Mouse (Mus musculus) bone marrow, adult 2 months (tissue): Measurements from ENCODE around the gene Thap8. TPM values are rescaled to one million over a fixed set of nuclear protein-coding genes. Genes with fewer than 3 reads are reported as not detected.

Experiments
- H3K27ac ChIP-seq: fragments of 200-500 bp; 2 replicates; pipeline ENCODE4 v1.5.1; 2012; ENCODE audit warnings: low read depth, mild to moderate bottlenecking, control low read depth, inconsistent platforms, low read length; ENCODE audit not compliant: control insufficient read depth, poor library complexity, insufficient read depth
- H3K4me1 ChIP-seq: fragments of 200-500 bp; 2 replicates; pipeline ENCODE4 v1.6.1; 2011; ENCODE audit warnings: low read length; ENCODE audit not compliant: control insufficient read depth, insufficient read depth
- H3K4me3 ChIP-seq: fragments of 200-500 bp; replicated peaks from 2 replicates; pipeline ENCODE3; 2011; ENCODE audit warnings: mild to moderate bottlenecking, low read depth, low read length, control low read depth; ENCODE audit not compliant: control insufficient read depth
- CTCF ChIP-seq: fragments of 200-500 bp; IDR thresholded peaks from 2 replicates; pipeline ENCODE4 v1.5.1; 2011; ENCODE audit warnings: low read length, control low read depth; ENCODE audit not compliant: control insufficient read depth, insufficient read depth
- POLR2A ChIP-seq: fragments of 200-500 bp; IDR thresholded peaks from 2 replicates; pipeline ENCODE4 v1.6.1; 2011; ENCODE audit warnings: low read depth, mild to moderate bottlenecking, control low read depth, low read length, borderline replicate concordance; ENCODE audit not compliant: control insufficient read depth
- WGBS: fragments of 180-500 bp; shearing (Covaris S2); methylation state at CpG from one replicate; pipeline ENCODE4 v1.1.7; 2018; 5-methylcytosine and 5-hydroxymethylcytosine counted together
- polyA plus RNA-seq: library from polyadenylated mRNA; stranded (reverse); fragments of >200 nt; gene quantifications from 2 replicates; pipeline ENCODE4 v1.2.4, GENCODE M21; 2011; ENCODE audit warnings: low replicate concordance; ENCODE audit not compliant: missing spikeins, insufficient read depth, insufficient read length

The Thap8 gene
- polyA plus RNA-seq, 1 experiment, result not detected

DNA sequence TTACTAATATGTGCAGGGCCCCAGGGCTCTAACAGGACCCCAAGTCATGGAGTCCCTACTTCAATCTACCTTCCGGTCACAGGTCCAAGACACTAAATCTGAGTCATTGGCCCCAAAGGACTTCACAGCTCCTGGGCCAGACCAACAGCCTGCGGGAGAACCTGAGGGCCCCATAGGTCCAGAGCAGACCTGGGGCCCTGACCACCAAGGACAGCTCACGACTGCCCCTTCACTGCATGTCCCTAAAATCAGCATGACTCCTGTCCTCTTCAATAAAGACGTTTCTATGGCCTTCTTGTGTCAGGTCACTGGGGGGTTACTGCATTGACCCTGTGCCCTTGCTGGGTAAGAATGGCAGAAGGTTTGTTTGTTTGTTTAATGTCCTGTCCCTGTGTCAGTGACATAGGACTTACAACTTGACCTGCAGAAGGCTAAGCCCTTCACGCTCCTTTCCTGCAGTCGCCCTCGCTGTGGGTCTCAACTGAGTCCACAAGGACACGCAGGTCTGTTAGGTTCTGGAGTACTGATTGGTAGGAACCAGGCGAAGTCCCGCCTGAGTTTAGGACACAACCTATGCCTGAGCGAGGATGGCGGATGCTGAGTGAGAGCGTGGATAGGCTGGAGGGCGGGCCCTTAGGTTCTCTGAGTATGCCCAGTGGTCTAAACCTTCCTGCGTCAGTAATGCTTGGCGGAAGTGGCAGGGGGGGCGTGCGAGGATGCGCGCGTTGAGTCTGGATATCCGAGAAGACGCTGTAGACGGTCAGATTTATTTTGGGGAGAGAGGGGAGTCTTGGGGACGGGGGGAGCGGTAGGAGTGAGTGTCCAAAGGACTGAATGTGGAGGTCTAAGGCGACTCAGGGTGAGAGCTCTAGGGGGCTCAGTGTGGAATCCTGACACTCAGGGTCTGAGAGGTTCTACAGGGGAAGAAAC is 28.4 kb downstream of the Thap8 start, which contains the start of gene Alkbh6:
Gene Alkbh6 (plus strand): TSS at position 642 of the 930 bp plus-strand sequence.
- 6% methylated on average over 27 of the region's 27 CpGs for WGBS
- Histone ChIP-seq H3K4me3 (peak within 1 kb of the TSS; percentile 68), H3K27ac (no peak within 1 kb of the TSS), H3K4me1 (no peaks in the 10 kb centered on the region; the same call in 1 of the 2 replicates)
- peak; percentile 63 for TF ChIP-seq POLR2A
- TF ChIP-seq CTCF, result 0 out of 2 replicates have a peak, but pooled peaks have one; percentile 1

DNA sequence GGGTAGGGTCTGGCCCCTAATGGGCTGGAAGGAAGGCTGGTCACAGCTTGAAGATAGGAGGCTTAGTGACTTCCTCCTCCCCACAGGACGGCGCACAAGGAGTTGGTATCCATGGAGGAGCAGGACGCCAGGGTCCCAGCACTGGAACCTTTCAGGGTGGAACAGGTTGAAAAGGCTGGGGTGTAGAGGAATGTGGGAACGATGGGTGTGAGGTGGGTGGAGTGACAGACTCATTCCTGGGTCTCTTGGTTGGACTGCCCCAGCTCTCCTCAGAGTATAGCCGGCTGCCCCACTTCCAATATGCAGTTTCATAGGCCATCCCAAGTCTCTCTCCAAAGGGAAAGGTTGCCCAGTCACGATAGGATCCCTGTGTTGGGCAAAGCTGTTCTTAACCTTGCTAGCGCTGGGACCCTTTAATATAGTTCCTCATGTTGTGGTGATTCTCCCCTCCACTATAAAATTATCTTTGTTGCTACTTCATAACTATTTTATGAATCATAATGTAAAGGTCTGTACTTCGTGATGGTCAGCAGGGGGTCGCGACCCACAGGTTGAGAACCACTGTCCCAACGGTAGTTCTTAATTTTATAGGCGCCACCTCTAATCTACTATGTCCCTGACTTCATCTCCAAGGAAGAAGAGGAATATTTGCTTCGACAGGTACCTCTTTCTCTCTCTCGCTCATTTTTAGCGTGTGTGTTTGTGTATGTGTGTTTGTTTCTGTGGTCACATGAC is 29.7 kb downstream of the Thap8 start:
- Histone ChIP-seq H3K4me3 (no peak overlapping the region), H3K4me1 (no peaks in the 10 kb centered on the region; the same call in 1 of the 2 replicates), H3K27ac (no peak overlapping the region)
- TF ChIP-seq POLR2A (no peak), CTCF (no peak)
- 57% methylated on average over 15 of the region's 15 CpGs for WGBS

- Histone ChIP-seq H3K27ac (no peak overlapping the region), H3K4me1 (no peaks in the 10 kb centered on the region; the same call in 1 of the 2 replicates), H3K4me3 (no peak overlapping the region)
- no peak for TF ChIP-seq POLR2A
- no peak for TF ChIP-seq CTCF
- 77% methylated on average over 12 of the region's 12 CpGs for WGBS
These were observed 30.2 kb downstream of the Thap8 start for GRCm38 (mm10) chr7:30310136-30310535.

DNA sequence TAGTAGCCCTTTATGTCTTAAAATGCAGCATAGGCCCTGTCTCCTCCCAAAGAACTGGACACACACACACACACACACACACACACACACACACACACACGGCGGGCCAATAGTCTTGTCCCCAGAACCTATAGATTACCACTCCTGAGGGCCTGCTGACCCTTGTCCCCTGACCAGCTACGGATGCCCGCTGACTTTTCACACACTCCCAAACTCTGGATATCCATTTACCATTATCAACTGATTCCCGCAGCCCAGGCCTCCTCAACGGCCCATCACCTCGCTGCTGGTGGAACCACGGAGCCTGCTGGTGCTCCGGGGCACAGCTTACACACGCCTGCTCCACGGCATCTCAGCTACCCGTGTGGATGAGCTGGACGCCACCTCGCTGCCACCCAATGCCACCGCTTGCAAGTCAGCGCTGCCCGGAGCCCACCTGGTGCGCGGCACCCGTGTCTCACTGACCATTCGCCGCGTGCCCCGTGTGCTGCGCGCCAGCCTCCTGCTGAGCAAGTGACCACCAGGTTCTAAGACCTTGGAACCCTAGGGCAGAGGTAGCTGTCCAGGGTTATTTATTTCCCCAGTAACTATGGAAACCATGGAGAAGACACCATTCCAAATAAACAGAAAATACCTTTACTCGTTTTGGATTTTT is 33.9 kb downstream of the Thap8 start:
- TF ChIP-seq CTCF, result no peak
- TF ChIP-seq POLR2A, result no peak
- no peaks in the 10 kb centered on the region for H3K4me1 ChIP-seq
- no peak overlapping the region for H3K4me3 ChIP-seq
- no peak overlapping the region for H3K27ac ChIP-seq
- WGBS, result 87% methylated on average over 27 of the region's 27 CpGs

DNA sequence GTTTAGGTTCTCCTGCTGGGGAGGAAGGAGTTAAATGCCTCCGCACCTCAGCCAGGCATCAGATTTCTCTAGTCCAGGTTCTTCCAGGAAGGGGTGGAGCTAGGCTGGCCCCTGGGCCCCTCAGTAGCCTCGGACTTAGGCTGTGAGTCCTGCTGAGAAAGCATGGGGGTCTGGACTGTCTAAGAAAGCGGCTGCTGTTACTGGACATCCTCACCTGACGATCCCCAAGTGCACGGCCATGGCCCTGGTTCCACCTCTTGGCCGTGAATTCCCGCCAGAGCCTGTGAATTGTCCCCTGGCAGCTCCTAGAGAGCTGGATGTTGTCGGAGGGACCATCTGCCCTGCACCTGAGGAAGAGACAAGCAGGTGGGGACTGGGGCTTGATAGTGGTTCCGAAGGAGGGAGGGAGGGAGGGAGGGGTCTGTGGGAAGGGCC is 34.8 kb downstream of the Thap8 start, which contains the start of gene Syne4:
Gene Syne4 (plus strand): TSS at position 87 of the 435 bp plus-strand sequence.
- H3K4me1 ChIP-seq, result no peaks in the 10 kb centered on the region
- no peak within 1 kb of the TSS for H3K27ac ChIP-seq
- TF ChIP-seq CTCF (no peak), POLR2A (no peak)
- H3K4me3 ChIP-seq, result no peak within 1 kb of the TSS
- WGBS, result 47% methylated on average over 9 of the region's 9 CpGs

GRCm38 (mm10) chr7:30315559-30316529 is 36.0 kb downstream of the Thap8 start:
- 73% methylated on average over 13 of the region's 13 CpGs for WGBS
- Histone ChIP-seq H3K27ac (no peak overlapping the region), H3K4me3 (no peak overlapping the region), H3K4me1 (no peaks in the 10 kb centered on the region)
- no peak for TF ChIP-seq POLR2A
- no peak for TF ChIP-seq CTCF

- Histone ChIP-seq H3K27ac (no peak overlapping the region), H3K4me1 (peaks cover 3% of the 10 kb centered on the region; the same call in 1 of the 2 replicates), H3K4me3 (no peak overlapping the region)
- TF ChIP-seq CTCF (no peak), POLR2A (no peak)
- WGBS, result 85% methylated on average over 3 of the region's 3 CpGs
These were observed 38.2 kb downstream of the Thap8 start for GRCm38 (mm10) chr7:30318142-30318541.
